Mouse (Mus musculus): ENCODE data around the gene Tap2.

- TF ChIP-seq POLR2A (IDR thresholded peaks at IDR 0.05; ENCODE audit: extremely low read depth, insufficient read depth, low read length), result no peak
- TF ChIP-seq CTCF (IDR thresholded peaks at IDR 0.05; ENCODE audit: low read depth, low read length), result no peak
These were observed 23.1 kb upstream of the Tap2 start for GRCm38 (mm10) chr17:34179913-34180859.

All from liver, adult 2 months (tissue).